Mouse (Mus musculus) limb, embryonic 11.5 days (tissue): Measurements from ENCODE around the gene Vps53. TPM values are rescaled to one million over a fixed set of nuclear protein-coding genes. Genes with fewer than 3 reads are reported as not detected.

Experiments used
- ATAC-seq: fragments of 200-750 bp; cut with Nextera tagmentation; 2 replicates; pipeline ENCODE4 v1.8.0; 2017; ENCODE audit warnings: low read depth; ENCODE audit not compliant: insufficient number of reproducible peaks, low FRiP score, low TSS enrichment
- DNase-seq: peaks from one replicate; pipeline ENCODE4 v3.0.0-alpha.2; 2015; ENCODE audit warnings: low spot score
- H3K27ac ChIP-seq: fragments of 300-500 bp; sonication (generic); replicated peaks from 2 replicates; pipeline ENCODE4 v1.5.1; 2014; ENCODE audit warnings: low read depth, mild to moderate bottlenecking, low read length
- H3K27me3 ChIP-seq: fragments of 300-500 bp; sonication (generic); 2 replicates; pipeline ENCODE4 v1.6.1; 2014; ENCODE audit warnings: mild to moderate bottlenecking, low read length, mixed read lengths; ENCODE audit not compliant: control insufficient read depth, insufficient read depth
- H3K36me3 ChIP-seq: fragments of 300-500 bp; sonication (generic); 2 replicates; pipeline ENCODE4 v1.6.1; 2014; ENCODE audit warnings: mild to moderate bottlenecking, low read length, moderate library complexity, mixed read lengths; ENCODE audit not compliant: control insufficient read depth, insufficient read depth
- H3K4me1 ChIP-seq: fragments of 300-500 bp; sonication (generic); 2 replicates; pipeline ENCODE4 v1.6.1; 2014; ENCODE audit warnings: low read length, mixed read lengths; ENCODE audit not compliant: control insufficient read depth, insufficient read depth
- H3K4me2 ChIP-seq: fragments of 300-500 bp; sonication (generic); 2 replicates; pipeline ENCODE4 v1.6.1; 2014; ENCODE audit warnings: low read depth, mild to moderate bottlenecking, moderate library complexity; ENCODE audit not compliant: severe bottlenecking
- H3K4me3 ChIP-seq: fragments of 300-500 bp; sonication (generic); 2 replicates; pipeline ENCODE4 v1.5.1; 2014; ENCODE audit warnings: low read depth, low read length
- H3K9ac ChIP-seq: fragments of 300-500 bp; sonication (generic); 2 replicates; pipeline ENCODE4 v1.6.1; 2014; ENCODE audit warnings: mild to moderate bottlenecking, low read length
- H3K9me3 ChIP-seq: fragments of 300-500 bp; sonication (generic); 2 replicates; pipeline ENCODE4 v1.6.1; 2016; ENCODE audit warnings: low read length; ENCODE audit not compliant: control insufficient read depth
- WGBS: fragments of 180-500 bp; shearing (Covaris S2); extraction: QIAGEN DNeasy Blood & Tissue Kit; methylation state at CpG from one replicate; pipeline ENCODE4 v1.1.7; 2014; 5-methylcytosine and 5-hydroxymethylcytosine counted together
- polyA plus RNA-seq: library from polyadenylated mRNA; unstranded; fragments of >200 nt; fragmentation: Nextera tagmentation; extraction: Ambion mirVana; gene quantifications from 2 replicates; pipeline ENCODE4 v1.2.1, GENCODE M21; 2014

The Vps53 gene
- polyA plus RNA-seq, 1 experiment from 2014 or later, result 40.4 TPM

DNA sequence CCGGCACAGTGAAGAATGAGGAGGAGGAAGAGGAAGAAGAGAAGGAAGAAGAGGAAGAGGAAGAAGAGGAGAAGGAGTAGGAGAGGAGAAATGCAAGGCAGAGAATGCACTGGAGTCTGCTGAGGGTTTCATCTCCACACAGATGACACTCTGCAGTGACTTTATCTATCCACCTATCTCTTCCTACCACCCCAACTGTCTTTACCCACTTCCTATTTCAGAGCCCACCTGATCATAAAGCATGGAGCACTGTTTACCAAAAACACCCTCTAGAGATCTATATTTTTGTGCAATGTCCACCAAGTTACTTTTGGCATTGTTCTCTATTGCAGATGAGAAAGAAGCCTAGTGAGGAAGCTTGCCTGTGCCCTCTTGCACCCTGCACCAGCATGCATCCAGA is 94.5 kb downstream of the Vps53 start:
- no peaks in the 10 kb centered on the region for H3K9me3 ChIP-seq
- peaks cover 6% of the 10 kb centered on the region; the same call in 1 of the 2 replicates for H3K36me3 ChIP-seq
- H3K4me3 ChIP-seq, result no peak overlapping the region
- 95% methylated on average over 1 of the region's 1 CpGs for WGBS
- no peak overlapping the region for H3K4me2 ChIP-seq
- ATAC-seq (no peak), DNase-seq (no peak)
- no peak overlapping the region for H3K27ac ChIP-seq
- H3K27me3 ChIP-seq, result no peaks in the 10 kb centered on the region
- no peak overlapping the region for H3K9ac ChIP-seq
- H3K4me1 ChIP-seq, result peaks cover 12% of the 10 kb centered on the region

GRCm38 (mm10) chr11:76083941-76084367 is 95.5 kb downstream of the Vps53 start:
- H3K9ac ChIP-seq, result no peak overlapping the region
- no peak overlapping the region for H3K4me3 ChIP-seq
- DNase-seq, result peak; percentile 71

GRCm38 (mm10) chr11:76081048-76081640 is 98.3 kb downstream of the Vps53 start:
- DNase-seq (no peak), ATAC-seq (no peak)
- Histone ChIP-seq H3K4me2 (no peak overlapping the region), H3K9ac (no peak overlapping the region), H3K9me3 (no peaks in the 10 kb centered on the region), H3K36me3 (peaks cover 6% of the 10 kb centered on the region; the same call in 1 of the 2 replicates), H3K27me3 (no peaks in the 10 kb centered on the region), H3K4me3 (no peak overlapping the region), H3K4me1 (peaks cover 12% of the 10 kb centered on the region), H3K27ac (no peak overlapping the region)
- 82% methylated on average over 6 of the region's 6 CpGs for WGBS

More at GRCm38 (mm10) chr11:76083941-76084367, 95.5 kb downstream of the Vps53 start:
- Histone ChIP-seq H3K36me3 (peaks cover 6% of the 10 kb centered on the region; the same call in 1 of the 2 replicates), H3K9me3 (no peaks in the 10 kb centered on the region), H3K27me3 (no peaks in the 10 kb centered on the region), H3K4me2 (no peak overlapping the region), H3K4me1 (peaks cover 12% of the 10 kb centered on the region), H3K27ac (no peak overlapping the region)
- WGBS, result 14% methylated on average over 3 of the region's 3 CpGs
- ATAC-seq, result peak; percentile 68; the same call in 1 of the 2 replicates

GRCm38 (mm10) chr11:76080293-76080692 is 99.2 kb downstream of the Vps53 start:
- no peaks in the 10 kb centered on the region for H3K27me3 ChIP-seq
- H3K36me3 ChIP-seq, result peaks cover 6% of the 10 kb centered on the region; the same call in 1 of the 2 replicates
- no peaks in the 10 kb centered on the region for H3K9me3 ChIP-seq
- H3K4me2 ChIP-seq, result no peak overlapping the region
- no peak overlapping the region for H3K4me3 ChIP-seq
- no peak for DNase-seq
- no peak overlapping the region for H3K9ac ChIP-seq
- peaks cover 12% of the 10 kb centered on the region for H3K4me1 ChIP-seq
- H3K27ac ChIP-seq, result no peak overlapping the region
- 65% methylated on average over 2 of the region's 2 CpGs for WGBS
- ATAC-seq, result no peak

- Histone ChIP-seq H3K9ac (no peak overlapping the region), H3K27ac (no peak overlapping the region), H3K36me3 (peaks cover 6% of the 10 kb centered on the region; the same call in 1 of the 2 replicates), H3K27me3 (no peaks in the 10 kb centered on the region), H3K4me1 (peaks cover 9% of the 10 kb centered on the region; the same call in 1 of the 2 replicates), H3K9me3 (no peaks in the 10 kb centered on the region), H3K4me3 (no peak overlapping the region), H3K4me2 (no peak overlapping the region)
- 87% methylated on average over 6 of the region's 6 CpGs for WGBS
- ATAC-seq, result no peak
- no peak for DNase-seq
Observed at GRCm38 (mm10) chr11:76077341-76077740, 102.1 kb downstream of the Vps53 start.

DNA sequence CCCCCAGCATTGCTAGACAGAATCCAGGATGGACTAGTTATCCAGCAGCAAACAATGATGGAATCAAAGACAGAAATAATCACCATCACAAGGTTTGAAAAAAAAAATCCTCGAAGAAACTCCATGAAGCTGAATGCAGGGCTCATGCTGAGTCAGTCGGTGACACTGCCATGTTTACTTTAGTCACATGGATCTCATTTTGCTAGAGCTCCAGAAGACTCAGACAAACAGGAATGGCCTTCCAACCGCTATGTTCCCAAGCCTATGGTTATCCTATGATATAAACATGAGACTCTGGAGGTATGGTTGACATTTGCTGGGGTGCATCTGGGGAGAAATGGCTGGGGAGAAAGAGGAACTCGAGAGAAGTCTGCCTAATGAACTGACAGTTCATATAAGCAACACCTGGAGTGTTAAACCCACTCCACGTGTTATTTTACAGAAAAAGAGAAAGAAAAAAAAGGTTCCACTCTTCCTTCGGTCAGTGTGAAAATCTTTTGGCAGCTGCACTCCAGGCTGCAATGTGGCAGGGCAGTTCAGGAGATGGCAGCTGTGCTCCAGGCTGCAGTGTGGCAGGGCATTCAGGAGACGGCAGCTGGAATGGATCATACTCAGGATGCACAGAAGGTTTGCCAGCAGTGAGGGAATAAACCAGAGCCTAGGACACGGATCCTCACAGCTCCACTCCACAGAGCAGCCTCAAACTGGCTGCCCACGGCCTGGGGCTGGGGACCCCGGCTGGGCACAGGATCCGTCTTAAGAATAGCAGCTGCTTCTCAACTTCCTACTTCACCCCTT is 105.0 kb downstream of the Vps53 start:
- peak; percentile 41 for DNase-seq

DNA sequence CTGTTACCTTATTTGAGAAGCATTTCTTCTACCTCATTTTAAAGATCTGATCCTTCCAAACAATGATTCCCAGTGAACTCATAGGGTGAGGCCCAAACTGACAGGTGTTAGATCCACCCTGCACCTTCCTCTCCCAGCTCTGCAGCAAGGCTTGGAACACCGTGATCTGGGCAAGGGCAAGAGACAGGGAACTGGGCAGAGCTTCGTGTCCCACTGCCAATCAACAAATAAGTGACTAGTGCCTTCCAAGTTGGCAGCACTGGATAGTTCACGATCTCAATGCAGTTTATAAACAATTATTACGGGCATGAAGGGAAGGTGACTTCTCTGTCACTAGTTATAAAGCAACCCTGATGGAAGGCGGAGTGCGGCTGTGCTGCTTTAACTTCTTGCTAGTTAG is 109.6 kb downstream of the Vps53 start:
- WGBS, result 89% methylated on average over 6 of the region's 6 CpGs
- Histone ChIP-seq H3K9ac (no peak overlapping the region), H3K4me3 (no peak overlapping the region), H3K4me2 (no peak overlapping the region), H3K27me3 (no peaks in the 10 kb centered on the region), H3K9me3 (no peaks in the 10 kb centered on the region), H3K4me1 (peaks cover 4% of the 10 kb centered on the region; the same call in 1 of the 2 replicates), H3K36me3 (no peaks in the 10 kb centered on the region; the same call in 1 of the 2 replicates), H3K27ac (no peak overlapping the region)
- no peak for DNase-seq
- ATAC-seq, result no peak

More for the DNA sequence above, 105.0 kb downstream of the Vps53 start:
- H3K36me3 ChIP-seq, result no peaks in the 10 kb centered on the region; the same call in 1 of the 2 replicates
- H3K9ac ChIP-seq, result no peak overlapping the region
- H3K4me1 ChIP-seq, result peaks cover 4% of the 10 kb centered on the region; the same call in 1 of the 2 replicates
- H3K27ac ChIP-seq, result no peak overlapping the region
- ATAC-seq, result no peak; the same call in 1 of the 2 replicates
- no peaks in the 10 kb centered on the region for H3K9me3 ChIP-seq
- no peak overlapping the region for H3K4me2 ChIP-seq
- 60% methylated on average over 11 of the region's 11 CpGs for WGBS
- no peaks in the 10 kb centered on the region for H3K27me3 ChIP-seq
- no peak overlapping the region for H3K4me3 ChIP-seq

GRCm38 (mm10) chr11:76066563-76067156 is 112.8 kb downstream of the Vps53 start:
- ATAC-seq (no peak), DNase-seq (no peak)
- no peaks in the 10 kb centered on the region; the same call in 1 of the 2 replicates for H3K36me3 ChIP-seq
- no peaks in the 10 kb centered on the region for H3K4me1 ChIP-seq
- no peaks in the 10 kb centered on the region for H3K27me3 ChIP-seq
- WGBS, result 83% methylated on average over 15 of the region's 15 CpGs
- no peak overlapping the region for H3K4me3 ChIP-seq
- no peak overlapping the region for H3K4me2 ChIP-seq
- H3K9me3 ChIP-seq, result no peaks in the 10 kb centered on the region
- no peak overlapping the region for H3K27ac ChIP-seq
- no peak overlapping the region for H3K9ac ChIP-seq
